Mouse (Mus musculus) forebrain, postnatal 0 days (tissue): ENCODE measurements around the gene Fam240b. TPM values are rescaled to one million over a fixed set of nuclear protein-coding genes. Genes with fewer than 3 reads are reported as not detected.
A peak's percentile ranks its signal among the peaks of the same experiment; 100 is the strongest.

Source experiments
- ATAC-seq: fragments of 200-750 bp; cut with Nextera tagmentation; 2 replicates; pipeline ENCODE4 v1.8.0; 2017; ENCODE audit warnings: mild to moderate bottlenecking, moderate library complexity
- DNase-seq: peaks from one replicate; pipeline ENCODE4 v3.0.0-alpha.2; 2015
- H3K27ac ChIP-seq: fragments of 300-500 bp; sonication (generic); 2 replicates; pipeline ENCODE4 v1.5.1; 2014; ENCODE audit warnings: low read depth, mild to moderate bottlenecking, antibody characterized with exemption, low read length, moderate library complexity, mixed read lengths
- H3K27me3 ChIP-seq: fragments of 300-500 bp; sonication (generic); 2 replicates; pipeline ENCODE4 v1.6.1; 2014; ENCODE audit warnings: mild to moderate bottlenecking, low read length, mixed read lengths; ENCODE audit not compliant: insufficient read depth
- H3K36me3 ChIP-seq: fragments of 300-500 bp; sonication (generic); 2 replicates; pipeline ENCODE4 v1.6.1; 2014; ENCODE audit warnings: mild to moderate bottlenecking, moderate library complexity; ENCODE audit not compliant: insufficient read depth
- H3K4me1 ChIP-seq: fragments of 300-500 bp; sonication (generic); 2 replicates; pipeline ENCODE4 v1.6.1; 2014; ENCODE audit warnings: antibody characterized with exemption; ENCODE audit not compliant: insufficient read depth
- H3K4me2 ChIP-seq: fragments of 300-500 bp; sonication (generic); 2 replicates; pipeline ENCODE4 v1.6.1; 2014; ENCODE audit warnings: low read depth, mild to moderate bottlenecking, moderate library complexity
- H3K4me3 ChIP-seq: fragments of 300-500 bp; sonication (generic); 2 replicates; pipeline ENCODE4 v1.5.1; 2014; ENCODE audit warnings: low read depth, low read length, mixed read lengths
- H3K9ac ChIP-seq: fragments of 300-500 bp; sonication (generic); 2 replicates; pipeline ENCODE4 v1.6.1; 2014; ENCODE audit warnings: mild to moderate bottlenecking
- H3K9me3 ChIP-seq: fragments of 300-500 bp; sonication (generic); 2 replicates; pipeline ENCODE4 v1.6.1; 2016; ENCODE audit warnings: low read length
- CTCF ChIP-seq: sonication (generic); IDR thresholded peaks from 2 replicates; pipeline ENCODE4 v1.5.1; 2016; ENCODE audit warnings: antibody characterized with exemption, control low read depth, low read depth
- WGBS: fragments of 180-500 bp; shearing (Covaris S2); extraction: QIAGEN DNeasy Blood & Tissue Kit; methylation state at CpG from one replicate; pipeline ENCODE4 v1.1.7; 2014; 5-methylcytosine and 5-hydroxymethylcytosine counted together
- polyA plus RNA-seq: library from polyadenylated mRNA; unstranded; fragments of >200 nt; fragmentation: Nextera tagmentation; extraction: Ambion mirVana; gene quantifications from 2 replicates; pipeline ENCODE4 v1.2.1, GENCODE M21; 2015
- total RNA-seq: library from RNA; depleted of rRNA; stranded (reverse); fragments of >200 nt; gene quantifications from 2 replicates; pipeline ENCODE4 v1.2.3, GENCODE M21; 2014; rRNA removed

The Fam240b gene
- total and polyA plus RNA-seq, 2 experiments from 2014 or later = not detected

DNA sequence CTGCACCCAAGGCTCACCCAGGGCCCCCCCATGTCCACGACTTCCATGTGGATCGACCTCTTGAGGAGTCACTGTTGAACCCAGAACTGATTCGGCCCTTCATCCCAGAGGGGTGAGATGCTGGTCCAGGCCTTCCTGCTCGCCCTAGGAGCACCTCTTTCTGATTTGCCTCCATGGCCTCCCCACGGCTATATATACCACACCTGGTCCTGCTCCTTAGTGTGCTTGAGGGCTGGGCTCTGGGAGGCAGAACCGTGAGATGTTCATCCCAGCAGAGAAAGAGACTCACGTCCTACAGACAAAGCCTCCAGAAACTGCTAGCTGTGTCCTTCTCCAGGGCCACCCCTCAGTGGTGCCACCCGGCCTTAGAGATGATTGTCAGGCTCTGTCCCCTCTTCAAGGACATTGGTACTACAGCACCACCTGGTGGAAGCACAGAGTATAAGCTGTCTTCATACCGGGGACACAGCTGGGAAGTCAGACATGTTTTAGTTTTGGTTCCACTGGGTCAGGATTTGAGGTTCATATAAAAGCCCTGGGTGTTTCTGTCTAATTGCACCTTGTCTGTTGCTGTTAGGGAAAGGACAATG is 58.6 kb downstream of the Fam240b start:
- Histone ChIP-seq H3K36me3 (peaks cover 17% of the 10 kb centered on the region), H3K4me1 (no peaks in the 10 kb centered on the region), H3K4me3 (no peak overlapping the region), H3K4me2 (no peak overlapping the region), H3K9ac (no peak overlapping the region), H3K9me3 (no peaks in the 10 kb centered on the region), H3K27me3 (no peaks in the 10 kb centered on the region), H3K27ac (no peak overlapping the region)
- peak; percentile 61 for ATAC-seq
- peak; percentile 90 for TF ChIP-seq CTCF
- WGBS = 56% methylated on average over 9 of the region's 9 CpGs
- DNase-seq = peak; percentile 79

DNA sequence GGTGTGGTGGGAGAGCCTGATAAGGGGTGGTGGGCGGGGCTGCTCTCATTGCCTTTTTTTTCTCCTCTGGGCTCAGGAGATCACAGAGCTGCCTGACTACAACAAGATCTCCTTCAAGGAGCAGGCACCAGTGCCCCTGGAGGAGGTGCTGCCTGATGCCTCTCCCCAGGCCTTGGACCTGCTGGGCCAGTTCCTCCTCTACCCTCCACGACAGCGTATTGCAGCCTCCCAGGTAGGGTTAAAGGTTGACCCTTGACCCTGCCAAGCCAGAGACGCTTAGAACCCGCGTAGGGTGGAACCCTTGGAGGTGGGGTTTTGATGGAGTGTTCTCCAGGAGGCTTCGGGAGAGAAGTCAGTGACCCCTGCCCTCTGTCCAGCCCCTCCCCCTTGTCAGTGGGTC is 59.8 kb downstream of the Fam240b start:
- H3K9me3 ChIP-seq = no peaks in the 10 kb centered on the region
- 75% methylated on average over 7 of the region's 7 CpGs for WGBS
- TF ChIP-seq CTCF = no peak
- no peak overlapping the region for H3K4me3 ChIP-seq
- no peak overlapping the region for H3K27ac ChIP-seq
- H3K4me1 ChIP-seq = no peaks in the 10 kb centered on the region
- H3K27me3 ChIP-seq = no peaks in the 10 kb centered on the region
- DNase-seq (no peak), ATAC-seq (no peak)
- no peak overlapping the region for H3K9ac ChIP-seq
- no peak overlapping the region for H3K4me2 ChIP-seq
- peaks cover 17% of the 10 kb centered on the region for H3K36me3 ChIP-seq

DNA sequence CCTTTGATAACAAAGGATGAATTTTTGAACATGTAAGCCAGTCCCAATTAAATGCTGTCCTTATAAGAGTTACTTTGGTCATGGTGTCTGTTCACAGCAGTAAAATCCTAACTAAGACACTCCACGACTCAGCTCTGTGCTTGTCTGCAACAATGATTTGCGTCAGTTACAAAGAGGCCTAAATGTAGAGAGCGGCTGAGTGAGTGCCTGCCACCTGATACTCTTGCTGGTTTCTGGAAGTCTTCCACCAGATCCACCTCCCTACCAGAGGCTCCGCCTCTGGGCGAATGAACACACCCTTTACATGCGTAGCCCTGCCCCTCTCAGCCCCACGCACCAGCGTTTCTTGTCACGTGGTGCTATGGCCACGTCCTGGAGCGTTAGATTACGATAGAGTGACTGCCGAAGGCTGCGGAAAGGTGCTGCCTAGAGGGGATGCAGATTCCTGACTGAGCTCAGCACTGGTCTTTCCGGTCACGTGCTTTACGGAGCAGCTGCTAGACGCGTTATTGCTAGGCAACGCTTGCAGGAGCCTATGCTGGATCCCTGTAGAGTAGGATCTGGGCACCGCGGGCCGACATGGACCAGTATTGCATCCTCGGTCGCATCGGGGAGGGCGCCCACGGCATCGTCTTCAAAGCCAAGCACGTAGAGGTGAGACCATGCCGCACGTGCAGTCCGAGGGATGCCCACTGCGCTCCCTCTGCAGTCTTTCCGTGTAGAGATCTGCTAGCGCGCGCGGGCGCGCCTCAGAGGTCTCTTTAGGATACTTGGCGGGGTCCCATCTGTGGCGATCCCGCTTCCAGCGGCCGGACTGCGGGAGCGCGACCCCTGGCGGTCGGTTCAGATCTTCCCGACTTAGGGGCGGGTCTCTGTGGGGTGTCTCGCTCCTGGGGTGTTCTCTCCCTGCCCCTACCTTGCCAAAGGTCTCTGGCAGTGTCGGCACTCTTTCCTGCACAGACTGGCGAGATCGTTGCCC is 65.3 kb downstream of the Fam240b start, which contains the start of gene Cdk20:
Gene Cdk20 (plus strand): TSS at position 298 of the 979 bp plus-strand sequence.
- Histone ChIP-seq H3K4me1 (no peaks in the 10 kb centered on the region), H3K4me3 (peak within 1 kb of the TSS; percentile 59), H3K4me2 (peak within 1 kb of the TSS; percentile 72), H3K36me3 (peaks cover 7% of the 10 kb centered on the region; the same call in 1 of the 2 replicates), H3K27ac (peak within 1 kb of the TSS; percentile 91), H3K27me3 (no peaks in the 10 kb centered on the region), H3K9ac (peak within 1 kb of the TSS; percentile 73), H3K9me3 (no peaks in the 10 kb centered on the region)
- under 1% methylated on average over 57 of the region's 57 CpGs for WGBS
- DNase-seq (peak; percentile 96), ATAC-seq (peak; percentile 99)
- peak; percentile 72 for TF ChIP-seq CTCF

Other genes with a start within 250 kb of the Fam240b start
- gene Cdc14b, start 222.5 kb downstream of the Fam240b start, total RNA-seq = 1.7 and 3.0 TPM in 2 replicates
- 0.42 and 0.75 TPM in 2 replicates for gene Cdc14b, start 222.5 kb downstream of the Fam240b start, polyA plus RNA-seq
- 9.8 and 13.5 TPM in 2 replicates for gene Aaed1, start 185.1 kb downstream of the Fam240b start, total RNA-seq
- gene Aaed1, start 185.1 kb downstream of the Fam240b start, polyA plus RNA-seq = 7.2 and 9.1 TPM in 2 replicates
- 138 and 149 TPM in 2 replicates for gene Ctsl, start 126.9 kb downstream of the Fam240b start, total RNA-seq
- 161 and 182 TPM in 2 replicates for gene Ctsl, start 126.9 kb downstream of the Fam240b start, polyA plus RNA-seq
- gene Cdk20, start 65.5 kb downstream of the Fam240b start, total RNA-seq = 29.2 and 38.5 TPM in 2 replicates
- gene Cdk20, start 65.5 kb downstream of the Fam240b start, polyA plus RNA-seq = 21.6 and 26.4 TPM in 2 replicates